Mouse (Mus musculus) hindbrain, embryonic 16.5 days (tissue): Measurements from ENCODE around the gene Dctn1. TPM values are rescaled to one million over a fixed set of nuclear protein-coding genes. Genes with fewer than 3 reads are reported as not detected.

Experiments used
- ATAC-seq: fragments of 200-750 bp; cut with Nextera tagmentation; 2 replicates; pipeline ENCODE4 v1.8.0; 2017; ENCODE audit warnings: moderate TSS enrichment, moderate library complexity
- H3K27ac ChIP-seq: fragments of 300-500 bp; sonication (generic); 2 replicates; pipeline ENCODE4 v1.5.1; 2014; ENCODE audit warnings: low read depth, mild to moderate bottlenecking, control low read depth, low read length, moderate library complexity
- H3K27me3 ChIP-seq: fragments of 300-500 bp; sonication (generic); replicated peaks from 2 replicates; pipeline ENCODE4 v1.6.1; 2014; ENCODE audit warnings: low read length; ENCODE audit not compliant: control insufficient read depth, insufficient read depth
- H3K36me3 ChIP-seq: fragments of 300-500 bp; sonication (generic); 2 replicates; pipeline ENCODE4 v1.6.1; 2014; ENCODE audit warnings: mild to moderate bottlenecking, low read length, moderate library complexity, mixed read lengths; ENCODE audit not compliant: control insufficient read depth, insufficient read depth
- H3K4me1 ChIP-seq: fragments of 300-500 bp; sonication (generic); 2 replicates; pipeline ENCODE4 v1.6.1; 2014; ENCODE audit warnings: low read depth, low read length; ENCODE audit not compliant: control insufficient read depth, insufficient read depth
- H3K4me2 ChIP-seq: fragments of 300-500 bp; sonication (generic); 2 replicates; pipeline ENCODE4 v1.6.1; 2014; ENCODE audit warnings: mild to moderate bottlenecking, low read length, control low read depth, moderate library complexity
- H3K4me3 ChIP-seq: fragments of 300-500 bp; sonication (generic); 2 replicates; pipeline ENCODE4 v1.5.1; 2014; ENCODE audit warnings: mild to moderate bottlenecking, low read length, control low read depth, moderate library complexity
- H3K9ac ChIP-seq: fragments of 300-500 bp; sonication (generic); 2 replicates; pipeline ENCODE4 v1.6.1; 2014; ENCODE audit warnings: low read depth, mild to moderate bottlenecking, control low read depth, low read length, moderate library complexity
- H3K9me3 ChIP-seq: fragments of 300-500 bp; sonication (generic); 2 replicates; pipeline ENCODE4 v1.6.1; 2014; ENCODE audit warnings: mild to moderate bottlenecking, low read length, moderate library complexity; ENCODE audit not compliant: control insufficient read depth
- WGBS: fragments of 180-500 bp; shearing (Covaris S2); extraction: QIAGEN DNeasy Blood & Tissue Kit; methylation state at CpG from one replicate; pipeline ENCODE4 v1.1.7; 2014; 5-methylcytosine and 5-hydroxymethylcytosine counted together
- polyA plus RNA-seq: library from polyadenylated mRNA; unstranded; fragments of >200 nt; fragmentation: Nextera tagmentation; extraction: Ambion mirVana; gene quantifications from 2 replicates; pipeline ENCODE4 v1.2.1, GENCODE M21; 2015

The Dctn1 gene
- polyA plus RNA-seq, 1 experiment from 2014 or later, result 155 TPM

GRCm38 (mm10) chr6:83219814-83220213 lies 54.1 kb downstream of the Dctn1 start, which contains the start of gene Slc4a5:
Gene Slc4a5 (plus strand): TSS chr6:83219828.
- no peak within 1 kb of the TSS for H3K4me2 ChIP-seq
- no peak for ATAC-seq
- no peak within 1 kb of the TSS for H3K27ac ChIP-seq
- H3K36me3 ChIP-seq, result no peaks in the 10 kb centered on the region
- H3K4me1 ChIP-seq, result no peaks in the 10 kb centered on the region
- no peaks in the 10 kb centered on the region for H3K9me3 ChIP-seq
- WGBS, result 70% methylated on average over 3 of the region's 3 CpGs
- H3K27me3 ChIP-seq, result no peaks in the 10 kb centered on the region
- no peak within 1 kb of the TSS for H3K9ac ChIP-seq
- H3K4me3 ChIP-seq, result no peak within 1 kb of the TSS

GRCm38 (mm10) chr6:83231486-83231885 lies 65.8 kb downstream of the Dctn1 start:
- no peaks in the 10 kb centered on the region for H3K36me3 ChIP-seq
- H3K9ac ChIP-seq, result no peak overlapping the region
- no peak overlapping the region for H3K4me2 ChIP-seq
- H3K4me3 ChIP-seq, result no peak overlapping the region
- no peak for ATAC-seq
- 51% methylated on average over 2 of the region's 2 CpGs for WGBS
- H3K27ac ChIP-seq, result no peak overlapping the region
- H3K27me3 ChIP-seq, result peaks cover 3% of the 10 kb centered on the region; the same call in 1 of the 2 replicates
- peaks cover 8% of the 10 kb centered on the region for H3K4me1 ChIP-seq
- no peaks in the 10 kb centered on the region for H3K9me3 ChIP-seq

GRCm38 (mm10) chr6:83233306-83233705 lies 67.6 kb downstream of the Dctn1 start:
- ATAC-seq, result no peak
- Histone ChIP-seq H3K9me3 (no peaks in the 10 kb centered on the region), H3K4me2 (no peak overlapping the region), H3K36me3 (no peaks in the 10 kb centered on the region), H3K4me3 (no peak overlapping the region), H3K4me1 (peaks cover 10% of the 10 kb centered on the region), H3K9ac (no peak overlapping the region), H3K27ac (no peak overlapping the region), H3K27me3 (peaks cover 3% of the 10 kb centered on the region; the same call in 1 of the 2 replicates)
- WGBS, result 85% methylated on average over 4 of the region's 4 CpGs

GRCm38 (mm10) chr6:83234280-83234741 lies 68.6 kb downstream of the Dctn1 start:
- no peak overlapping the region for H3K27ac ChIP-seq
- H3K4me2 ChIP-seq, result peak overlapping the region; percentile 46
- H3K27me3 ChIP-seq, result peaks cover 3% of the 10 kb centered on the region; the same call in 1 of the 2 replicates
- WGBS, result 3% methylated on average over 14 of the region's 14 CpGs
- H3K9ac ChIP-seq, result peak overlapping the region; percentile 43; the same call in 1 of the 2 replicates
- H3K36me3 ChIP-seq, result no peaks in the 10 kb centered on the region
- H3K4me1 ChIP-seq, result peaks cover 10% of the 10 kb centered on the region
- no peak overlapping the region for H3K4me3 ChIP-seq
- ATAC-seq, result 0 out of 2 replicates have a peak, but pooled peaks have one; percentile 45
- no peaks in the 10 kb centered on the region for H3K9me3 ChIP-seq

DNA sequence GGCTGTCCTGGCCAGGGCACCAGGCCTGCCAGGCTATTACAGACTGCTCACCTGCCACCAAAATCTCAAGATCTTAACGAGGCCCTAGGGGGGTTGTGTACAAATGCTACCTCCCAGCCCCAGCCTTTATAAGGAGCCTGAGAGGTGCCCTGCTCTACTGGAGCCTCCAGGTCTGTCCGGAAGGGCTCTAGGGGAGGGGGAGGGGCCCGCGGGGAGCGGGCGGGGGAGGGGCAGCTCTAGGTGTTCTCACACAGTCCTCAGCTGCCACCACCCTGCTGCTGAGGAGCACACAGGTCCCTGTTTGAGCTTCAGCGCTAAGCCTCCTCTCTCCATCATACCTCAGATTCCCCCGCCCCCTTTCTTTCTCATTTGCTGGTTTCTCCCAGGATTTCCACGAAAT lies 71.4 kb downstream of the Dctn1 start:
- H3K27me3 ChIP-seq, result peaks cover 5% of the 10 kb centered on the region; the same call in 1 of the 2 replicates
- WGBS, result 4% methylated on average over 4 of the region's 9 CpGs
- H3K36me3 ChIP-seq, result no peaks in the 10 kb centered on the region
- 0 out of 2 replicates have a peak, but pooled peaks have one; percentile 34 for ATAC-seq
- H3K4me3 ChIP-seq, result no peak overlapping the region; the same call in 1 of the 2 replicates
- H3K4me2 ChIP-seq, result peak overlapping the region; percentile 41
- no peaks in the 10 kb centered on the region for H3K9me3 ChIP-seq
- no peak overlapping the region for H3K27ac ChIP-seq
- H3K4me1 ChIP-seq, result peaks cover 10% of the 10 kb centered on the region
- H3K9ac ChIP-seq, result no peak overlapping the region

GRCm38 (mm10) chr6:83244422-83245061 lies 78.8 kb downstream of the Dctn1 start:
- 67% methylated on average over 10 of the region's 10 CpGs for WGBS
- Histone ChIP-seq H3K4me1 (no peaks in the 10 kb centered on the region), H3K9ac (no peak overlapping the region), H3K4me3 (no peak overlapping the region), H3K27me3 (0 out of 2 replicates have a peak, but pooled peaks cover 2% of the 10 kb centered on the region), H3K4me2 (no peak overlapping the region), H3K27ac (no peak overlapping the region), H3K36me3 (no peaks in the 10 kb centered on the region), H3K9me3 (no peaks in the 10 kb centered on the region)
- no peak for ATAC-seq

DNA sequence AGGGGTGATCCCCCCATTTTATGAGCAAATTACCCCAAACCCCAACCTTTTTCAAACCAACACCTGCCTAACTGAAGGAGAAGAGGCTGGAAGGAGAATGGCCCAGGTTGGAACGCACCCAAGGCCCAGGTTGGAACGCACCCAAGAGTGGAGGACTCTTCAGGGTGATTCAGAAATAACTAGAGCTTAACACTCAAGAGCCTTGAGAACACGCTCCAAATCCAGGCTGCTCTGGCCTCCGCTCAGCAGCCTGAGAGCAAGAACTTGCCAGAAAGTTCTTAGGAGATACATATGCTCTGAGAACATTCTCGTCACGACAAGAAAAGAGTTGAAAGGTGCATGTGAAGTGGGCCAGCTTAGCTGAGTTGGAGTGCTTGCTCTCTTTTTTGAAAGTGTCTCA lies 79.4 kb downstream of the Dctn1 start:
- no peaks in the 10 kb centered on the region for H3K4me1 ChIP-seq
- no peaks in the 10 kb centered on the region for H3K36me3 ChIP-seq
- no peak overlapping the region for H3K4me2 ChIP-seq
- 79% methylated on average over 6 of the region's 6 CpGs for WGBS
- H3K9ac ChIP-seq, result no peak overlapping the region
- H3K9me3 ChIP-seq, result no peaks in the 10 kb centered on the region
- no peaks in the 10 kb centered on the region for H3K27me3 ChIP-seq
- ATAC-seq, result no peak
- H3K27ac ChIP-seq, result no peak overlapping the region
- no peak overlapping the region for H3K4me3 ChIP-seq

DNA sequence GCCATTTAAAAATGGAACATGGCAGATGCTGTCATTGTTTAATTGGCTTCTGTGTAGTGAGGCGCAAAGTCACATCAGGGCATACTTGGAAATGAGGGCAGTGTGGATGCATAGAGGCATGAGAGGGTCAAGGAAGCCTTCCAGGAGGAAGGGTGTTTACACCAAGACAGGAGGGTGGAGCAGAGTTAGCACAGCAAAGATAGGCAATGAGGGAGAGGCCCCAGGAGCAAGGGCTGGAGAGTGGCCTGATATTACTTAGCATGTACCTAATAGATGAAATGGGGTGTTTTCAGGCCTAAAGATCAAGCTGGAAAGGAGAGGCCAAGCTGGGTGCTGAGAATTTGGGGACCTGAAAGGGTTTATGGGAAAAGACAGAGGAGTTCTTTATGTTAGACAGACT lies 80.3 kb downstream of the Dctn1 start:
- Histone ChIP-seq H3K9me3 (no peaks in the 10 kb centered on the region), H3K4me3 (no peak overlapping the region), H3K4me2 (no peak overlapping the region), H3K9ac (no peak overlapping the region), H3K36me3 (no peaks in the 10 kb centered on the region), H3K27me3 (no peaks in the 10 kb centered on the region), H3K4me1 (no peaks in the 10 kb centered on the region), H3K27ac (no peak overlapping the region)
- ATAC-seq, result no peak
- WGBS, result 91% methylated on average over 1 of the region's 1 CpGs

GRCm38 (mm10) chr6:83246750-83247149 lies 81.0 kb downstream of the Dctn1 start:
- no peak for ATAC-seq
- H3K9ac ChIP-seq, result no peak overlapping the region
- no peak overlapping the region for H3K4me2 ChIP-seq
- WGBS, result 95% methylated on average over 4 of the region's 4 CpGs
- no peak overlapping the region for H3K4me3 ChIP-seq
- no peak overlapping the region for H3K27ac ChIP-seq
- no peaks in the 10 kb centered on the region for H3K36me3 ChIP-seq
- no peaks in the 10 kb centered on the region for H3K4me1 ChIP-seq
- no peaks in the 10 kb centered on the region for H3K27me3 ChIP-seq
- H3K9me3 ChIP-seq, result no peaks in the 10 kb centered on the region
